Mouse (Mus musculus): Measurements from ENCODE around the gene Apoa1.

- TF ChIP-seq CTCF (IDR thresholded peaks at IDR 0.05; ENCODE audit: extremely low read depth, insufficient read depth, insufficient read length, insufficient replicate concordance) (no peak), POLR2A (IDR thresholded peaks at IDR 0.05; ENCODE audit: low read depth, low read length) (no peak)
These were observed 30.7 kb downstream of the Apoa1 start for GRCm38 (mm10) chr9:46259111-46259510.

Measured in spleen, adult 2 months (tissue).